Mouse (Mus musculus) NIH3T3 (cell line): ENCODE results near the gene Zdhhc14.
A peak's percentile ranks its signal among the peaks of the same experiment; 100 is the strongest.

Source experiments
- DNase-seq: peaks from one replicate; pipeline ENCODE4 v3.0.0-alpha.2; 2012; ENCODE audit warnings: low read depth

The Zdhhc14 gene

GRCm38 (mm10) chr17:5785238-5785637 is 292.9 kb downstream of the Zdhhc14 start:
- no peak for DNase-seq

GRCm38 (mm10) chr17:5792164-5792791 is 299.9 kb downstream of the Zdhhc14 start:
- no peak for DNase-seq

DNA sequence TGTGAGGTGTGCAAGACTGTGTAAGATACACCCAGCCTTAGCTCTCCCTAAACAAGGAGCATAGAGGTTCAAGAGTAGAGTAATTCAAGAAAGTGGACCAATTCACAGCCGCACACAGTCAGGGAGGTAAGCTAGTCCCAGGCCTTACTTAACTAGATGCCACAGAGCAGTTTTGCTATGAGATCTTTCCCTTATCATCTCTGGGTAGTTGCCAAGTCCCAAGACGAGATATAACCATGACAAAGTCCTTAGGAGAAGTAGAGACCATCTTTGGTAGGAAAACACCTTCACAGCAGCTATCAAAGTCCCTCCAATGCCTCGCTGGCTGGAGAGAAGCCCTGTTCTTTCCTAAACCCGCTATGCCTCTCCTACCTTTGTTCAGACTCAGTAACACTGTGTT is 301.2 kb downstream of the Zdhhc14 start:
- DNase-seq = no peak

DNA sequence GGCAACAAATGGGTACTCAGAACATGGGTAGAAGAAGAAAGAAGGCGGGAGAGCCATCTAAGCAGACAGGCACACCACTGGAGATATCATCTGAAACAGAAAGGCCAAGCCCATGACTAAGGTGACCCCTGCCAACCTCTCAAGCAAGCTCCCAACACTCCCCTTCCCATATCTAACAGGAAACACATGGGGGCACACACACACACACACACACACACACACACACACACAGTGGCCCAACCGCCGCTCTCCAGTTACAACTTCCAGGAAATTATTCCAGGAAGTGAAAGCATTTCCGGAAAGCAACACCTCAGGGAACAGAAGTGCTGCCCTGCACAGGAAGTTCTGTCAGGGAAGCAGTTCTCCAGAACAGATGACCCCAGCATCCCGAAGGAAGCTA is 301.9 kb downstream of the Zdhhc14 start:
- no peak for DNase-seq

DNA sequence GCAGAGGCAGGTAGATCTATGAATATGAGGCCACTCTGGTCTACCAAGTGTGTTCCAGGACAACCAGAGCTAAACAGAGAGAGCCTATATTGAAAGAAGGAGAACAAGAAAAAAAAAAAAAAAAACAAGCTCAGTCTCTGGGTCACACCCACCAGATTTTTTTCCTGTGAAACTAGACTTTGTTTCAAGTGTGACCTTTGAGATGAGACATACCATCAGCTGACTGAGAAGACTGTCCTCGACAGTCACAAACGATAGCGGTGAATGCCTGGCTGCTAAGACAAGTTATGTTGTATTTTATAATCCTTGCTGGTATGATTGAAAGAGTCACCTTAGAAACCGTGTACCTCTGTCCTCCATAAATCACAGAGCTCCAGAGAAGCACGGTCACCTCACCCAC is 303.0 kb downstream of the Zdhhc14 start:
- no peak for DNase-seq

- DNase-seq = peak; percentile 94
Measured at GRCm38 (mm10) chr17:5795878-5796277, 303.5 kb downstream of the Zdhhc14 start.

DNA sequence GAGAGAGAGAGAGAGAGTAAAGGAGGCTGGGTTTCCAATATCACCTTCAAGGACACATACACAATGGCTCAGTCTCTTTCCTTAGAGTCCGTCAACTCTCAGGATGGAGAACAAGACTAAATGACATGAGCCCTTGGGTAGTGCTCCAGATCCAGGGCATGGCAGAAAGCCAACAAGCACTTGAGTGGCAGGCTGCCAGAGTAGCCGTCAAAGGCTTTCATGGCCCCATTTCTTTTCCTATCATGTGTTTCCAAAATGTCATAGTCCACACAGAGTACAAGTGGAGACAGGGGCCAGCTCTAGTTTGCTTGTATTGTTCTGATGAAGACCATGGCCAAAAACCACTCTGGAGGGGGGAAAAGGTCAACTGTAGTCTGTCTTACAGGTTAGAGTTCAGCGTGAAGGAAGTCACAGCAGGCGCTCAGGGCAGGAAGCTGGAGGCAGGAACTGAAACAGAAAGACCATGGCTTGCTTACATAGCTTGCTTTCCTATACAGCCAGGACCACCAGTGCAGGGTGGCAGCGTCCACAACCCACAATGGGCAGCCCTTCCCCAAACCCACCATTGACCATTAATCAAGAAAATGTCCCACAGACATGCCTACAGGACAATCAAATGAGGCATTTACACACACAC is 304.9 kb downstream of the Zdhhc14 start:
- peak; percentile 38 for DNase-seq

DNA sequence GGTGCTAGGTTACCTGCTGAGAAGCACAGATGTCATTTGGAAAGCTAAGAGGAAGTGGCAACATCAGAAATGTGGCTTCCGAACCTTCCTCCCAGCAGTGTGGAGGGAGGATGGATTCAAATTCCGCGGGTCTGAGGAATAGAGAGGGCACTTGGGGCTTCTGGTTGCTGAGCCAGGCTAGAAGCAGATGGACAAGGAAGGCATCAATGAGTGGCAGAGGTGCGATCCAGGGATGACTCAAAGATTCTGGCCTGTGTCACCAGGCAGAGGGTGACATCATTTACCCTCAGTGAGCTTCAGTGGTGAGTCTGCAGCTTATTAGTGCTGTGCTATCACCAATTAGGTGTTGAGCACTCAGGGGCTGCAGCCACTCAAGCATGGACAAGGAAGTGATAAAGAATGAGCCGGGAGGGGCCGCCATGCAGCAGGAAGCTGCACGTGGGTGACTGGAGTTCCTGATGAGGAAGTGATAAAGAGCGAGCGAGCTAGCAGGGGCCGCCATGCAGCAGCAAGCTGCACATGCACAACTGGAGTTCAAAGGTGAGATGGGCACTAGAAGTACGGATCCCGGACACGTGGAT is 306.0 kb downstream of the Zdhhc14 start:
- DNase-seq = no peak

- DNase-seq = no peak
Measured at GRCm38 (mm10) chr17:5798900-5799299, 306.5 kb downstream of the Zdhhc14 start.

DNA sequence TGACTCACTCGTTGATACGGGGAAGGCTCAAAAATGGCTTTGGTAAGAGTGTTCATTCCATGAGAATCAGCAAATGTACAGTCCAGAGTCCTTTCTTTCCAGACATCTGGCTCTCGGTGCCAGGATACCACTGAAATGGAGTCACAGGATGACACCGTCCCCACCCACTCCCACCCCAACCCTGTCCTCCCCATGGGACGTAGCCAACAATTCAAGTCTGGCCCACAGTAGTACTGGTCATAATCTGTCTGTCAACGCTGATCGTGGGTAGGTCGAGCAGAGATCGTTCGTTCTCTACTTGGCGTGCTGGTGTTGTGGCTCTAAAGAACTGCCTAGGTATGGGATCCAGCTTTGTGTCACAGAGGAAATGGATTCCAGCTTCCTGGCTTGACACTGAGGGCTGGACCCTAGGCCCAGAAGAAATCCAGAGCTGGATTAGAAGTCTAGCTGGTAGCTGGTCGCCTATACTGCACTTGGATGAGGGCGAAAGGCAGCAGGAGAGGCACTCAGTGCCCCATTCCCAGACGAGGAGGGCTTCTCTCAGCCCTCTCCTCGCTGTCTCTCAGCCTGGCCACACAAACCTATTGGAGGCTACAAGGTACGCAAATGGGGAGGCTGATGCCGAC is 307.2 kb downstream of the Zdhhc14 start:
- DNase-seq = peak; percentile 68

DNA sequence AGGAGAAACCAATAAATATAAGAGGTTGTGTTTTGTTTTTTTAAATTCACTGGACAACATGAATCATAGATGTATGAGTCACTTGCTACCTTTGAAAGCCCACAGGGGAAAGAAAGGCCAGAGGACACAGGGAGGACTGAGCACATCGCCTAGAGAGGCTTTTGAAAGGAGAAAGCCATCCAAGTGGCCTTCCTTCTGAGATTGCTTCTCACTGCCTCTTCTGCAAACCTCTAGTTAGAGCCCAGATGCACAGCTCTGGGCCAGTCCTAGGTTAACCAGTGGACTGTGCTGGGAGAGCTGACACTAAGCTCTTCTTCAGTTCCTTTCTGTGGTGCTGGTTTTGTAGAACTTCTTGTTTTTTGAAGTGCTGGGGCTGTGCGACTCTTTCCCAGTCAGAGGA is 307.9 kb downstream of the Zdhhc14 start:
- DNase-seq = peak; percentile 79

DNA sequence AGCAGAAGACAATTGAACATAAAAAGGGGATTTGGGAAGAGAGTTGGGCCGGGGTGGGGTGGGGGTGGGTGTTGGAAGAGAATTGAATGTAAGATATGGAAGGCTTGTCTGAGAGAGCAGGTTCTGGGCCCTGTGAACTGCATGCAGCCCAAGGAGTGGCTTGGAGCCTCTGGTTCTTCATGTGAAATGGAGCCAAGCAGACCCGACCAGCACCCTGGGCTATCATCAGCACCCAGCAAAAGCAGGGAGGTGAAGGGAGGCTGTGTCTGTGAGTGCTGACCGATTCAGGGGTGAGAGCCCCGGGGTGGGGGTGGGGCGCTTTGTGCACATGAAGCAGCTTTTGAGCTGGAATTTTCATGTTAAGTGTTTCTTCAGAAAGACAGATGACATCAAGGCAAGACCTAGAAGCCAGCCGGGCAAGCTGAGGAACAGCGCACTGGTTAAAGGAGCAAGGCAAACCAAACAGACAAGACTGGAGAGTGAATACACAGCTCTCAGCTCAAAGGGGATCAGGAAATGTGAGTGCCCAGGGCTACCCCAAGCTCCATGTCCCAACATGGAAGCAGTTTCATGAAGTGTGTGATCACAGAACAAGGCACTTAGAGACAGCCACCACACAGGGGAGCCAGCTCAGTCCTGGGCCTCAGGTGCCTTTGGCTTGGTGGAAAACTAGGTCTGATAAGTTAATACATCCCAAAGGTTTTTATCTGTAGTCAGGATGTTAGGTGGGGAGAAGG is 308.6 kb downstream of the Zdhhc14 start:
- DNase-seq = peak; percentile 62

- DNase-seq = no peak
Measured at GRCm38 (mm10) chr17:5801761-5802655, 309.7 kb downstream of the Zdhhc14 start.

DNA sequence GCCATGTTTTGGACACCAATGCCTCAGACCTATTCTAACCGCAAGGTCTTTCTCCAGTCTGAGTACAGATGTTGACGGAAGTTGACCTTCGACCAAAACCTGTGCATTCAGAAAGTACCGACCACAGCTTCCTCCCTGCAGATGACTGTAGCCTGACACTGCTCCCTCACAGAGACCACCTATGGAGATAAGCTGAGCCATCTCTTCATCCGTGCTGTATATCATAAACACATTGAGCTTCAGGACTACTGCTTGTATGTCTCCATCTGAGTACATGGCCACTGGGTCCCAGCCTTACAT is 310.2 kb downstream of the Zdhhc14 start:
- DNase-seq = no peak
